Mouse (Mus musculus): Measurements from ENCODE around the gene Zic2.

GRCm38 (mm10) chr14:122468971-122469755, 6.1 kb upstream of the Zic2 start:
- TF ChIP-seq CTCF (IDR thresholded peaks at IDR 0.05; ENCODE audit: low read depth, low read length): no peak
- no peak for TF ChIP-seq GATA1 (IDR thresholded peaks at IDR 0.05; ENCODE audit: borderline replicate concordance, low read length)
- no peak for TF ChIP-seq GATA2 (IDR thresholded peaks at IDR 0.05; ENCODE audit: borderline replicate concordance, low read depth, low read length)
- no peak for TF ChIP-seq POLR2AphosphoS5 (IDR thresholded peaks at IDR 0.05; ENCODE audit: insufficient replicate concordance, low read depth, low read length)
